Mouse (Mus musculus) cerebellum, adult 2 months (tissue): Measurements from ENCODE around the gene Coro1a.

Experiments used
- CTCF ChIP-seq: fragments of 200-500 bp; IDR thresholded peaks from 2 replicates; pipeline ENCODE4 v1.5.1; 2011; ENCODE audit warnings: low read depth, mild to moderate bottlenecking, control low read depth, low read length, moderate library complexity, borderline replicate concordance; ENCODE audit not compliant: insufficient read depth
- POLR2A ChIP-seq: fragments of 200-500 bp; IDR thresholded peaks from 2 replicates; pipeline ENCODE4 v1.6.1; 2011; ENCODE audit warnings: low read length, control low read depth, borderline replicate concordance; ENCODE audit not compliant: insufficient read depth

DNA sequence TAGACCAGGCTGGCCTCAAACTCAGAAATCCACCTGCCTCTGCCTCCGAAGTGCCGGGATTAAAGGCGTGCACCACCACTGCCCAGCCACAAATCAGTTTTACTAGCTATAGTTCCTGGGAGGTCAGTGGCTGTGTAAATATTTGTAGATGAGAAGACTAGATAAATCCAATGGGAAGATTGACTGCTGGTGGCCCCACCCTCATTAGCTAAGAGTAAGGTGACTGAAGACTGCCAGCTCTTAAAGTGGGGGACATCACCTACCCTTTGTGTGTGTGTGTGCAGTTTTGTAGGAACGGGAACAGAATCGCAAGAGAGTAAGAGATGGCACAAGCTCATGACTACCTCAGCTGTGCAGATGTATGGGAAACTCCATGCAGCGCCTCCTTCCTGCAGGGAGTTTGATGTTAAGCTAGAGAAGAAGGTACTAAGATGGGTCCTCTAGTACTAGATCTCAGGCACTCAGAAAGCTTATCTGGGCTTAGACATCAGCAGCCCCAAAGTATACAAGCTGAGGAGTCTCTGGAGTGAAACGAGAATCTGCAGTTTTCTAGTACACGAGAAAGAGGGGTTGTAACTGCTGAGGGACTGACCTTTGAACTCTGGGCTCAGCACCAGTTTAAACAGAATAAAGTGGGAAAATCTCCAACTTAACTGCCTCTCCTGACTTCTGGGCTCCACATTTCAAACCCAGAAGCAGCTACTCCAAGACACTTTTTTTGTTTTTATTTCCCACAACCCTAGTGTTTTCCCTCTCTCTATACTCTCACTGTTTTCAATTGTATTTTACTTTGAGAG lies 28.8 kb downstream of the Coro1a start:
- TF ChIP-seq CTCF = no peak
- no peak for TF ChIP-seq POLR2A
